Mouse (Mus musculus): ENCODE data around the gene Slc11a2.
A peak's percentile ranks its signal among the peaks of the same experiment; 100 is the strongest.
"Not testable (repeated sequence)": the region's sequence is repeated elsewhere in the genome, so short reads cannot be mapped to it uniquely, and the experiment has no call there.

Slc11a2 gene

GRCm38 (mm10) chr15:100401811-100402210 lies 23.1 kb downstream of the Slc11a2 start:
- no peak for DNase-seq

- no peak for DNase-seq
Observed at GRCm38 (mm10) chr15:100400592-100401250, 24.2 kb downstream of the Slc11a2 start.

GRCm38 (mm10) chr15:100395561-100395960 lies 29.3 kb downstream of the Slc11a2 start:
- no peak for DNase-seq

- DNase-seq = no peak
Observed at GRCm38 (mm10) chr15:100393016-100393415, 31.9 kb downstream of the Slc11a2 start.

DNA sequence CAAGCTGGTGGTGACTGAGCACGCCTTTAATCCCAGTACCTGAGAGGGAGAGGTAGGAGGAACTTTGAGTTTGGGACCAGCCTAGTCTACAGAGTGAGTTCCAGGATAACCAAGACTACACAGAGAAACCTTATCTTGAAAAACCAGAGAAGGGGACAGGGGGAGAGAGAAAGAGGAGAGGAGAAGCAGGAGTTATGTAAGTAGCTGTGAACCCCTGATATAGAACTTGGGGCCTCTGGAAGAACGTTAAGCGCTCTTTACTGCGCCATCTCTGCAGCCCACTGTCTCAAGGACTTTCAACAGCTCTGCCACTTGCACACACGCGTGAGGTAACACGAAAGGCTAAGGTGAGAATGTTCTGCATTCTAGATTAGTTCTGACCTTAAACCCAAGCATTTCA lies 33.3 kb downstream of the Slc11a2 start:
- no peak for DNase-seq

DNA sequence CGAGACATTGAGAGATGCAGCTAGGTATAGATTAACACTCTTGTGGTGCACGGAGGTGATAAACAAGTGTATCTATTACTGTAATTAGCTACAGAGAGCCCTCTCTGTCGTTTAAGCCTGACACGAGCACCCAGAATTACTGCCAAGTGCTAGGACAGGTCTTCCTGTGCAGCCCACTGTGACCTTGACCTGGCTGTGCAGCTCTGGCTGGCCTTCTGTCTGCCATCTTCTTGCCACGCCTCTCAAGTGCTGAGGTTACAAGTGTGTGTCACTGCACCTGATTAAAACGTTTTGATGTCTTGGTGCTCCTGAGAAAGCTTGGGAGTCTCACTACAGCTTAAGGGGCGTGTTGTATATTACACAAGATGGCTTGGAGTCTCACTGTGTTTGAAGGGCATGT lies 33.8 kb downstream of the Slc11a2 start:
- DNase-seq = no peak

- no peak for DNase-seq
Observed at GRCm38 (mm10) chr15:100388886-100389285, 36.0 kb downstream of the Slc11a2 start.

- DNase-seq = no peak
Observed at GRCm38 (mm10) chr15:100388224-100388835, 36.5 kb downstream of the Slc11a2 start.

DNA sequence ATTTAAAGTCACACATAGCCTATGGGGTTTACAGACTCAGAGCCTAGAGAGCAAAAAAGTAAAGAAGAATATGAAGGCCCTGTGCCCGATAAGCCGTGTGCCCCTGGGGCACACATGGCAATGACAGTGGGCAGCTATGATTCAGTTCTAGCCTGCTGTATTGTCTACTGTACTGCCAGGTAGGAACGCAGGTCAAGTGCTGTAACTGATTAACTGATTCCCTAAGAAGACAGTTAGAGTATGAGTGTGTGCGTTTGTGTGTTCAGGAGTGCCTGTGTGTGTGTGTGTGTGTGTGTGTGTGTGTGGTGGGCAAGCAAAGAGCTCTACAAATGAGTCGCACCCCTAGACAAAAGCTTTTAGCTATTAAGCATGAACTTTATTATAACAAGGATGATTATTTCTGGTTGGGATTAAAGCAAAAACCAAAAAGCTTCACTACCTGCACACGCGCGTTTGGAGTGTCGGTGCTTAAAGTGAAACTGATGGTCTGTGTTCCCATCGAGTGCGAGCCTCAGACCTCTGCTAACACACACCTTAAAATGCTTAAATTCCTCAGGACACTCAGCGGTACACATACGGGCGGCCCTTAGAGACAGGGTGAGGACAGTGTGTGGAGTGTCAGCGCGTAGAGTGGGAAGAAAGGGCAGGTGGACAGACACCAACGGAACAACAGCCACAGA lies 37.2 kb downstream of the Slc11a2 start:
- no peak for DNase-seq

- no peak for DNase-seq
Observed at GRCm38 (mm10) chr15:100385705-100386104, 39.2 kb downstream of the Slc11a2 start.

DNA sequence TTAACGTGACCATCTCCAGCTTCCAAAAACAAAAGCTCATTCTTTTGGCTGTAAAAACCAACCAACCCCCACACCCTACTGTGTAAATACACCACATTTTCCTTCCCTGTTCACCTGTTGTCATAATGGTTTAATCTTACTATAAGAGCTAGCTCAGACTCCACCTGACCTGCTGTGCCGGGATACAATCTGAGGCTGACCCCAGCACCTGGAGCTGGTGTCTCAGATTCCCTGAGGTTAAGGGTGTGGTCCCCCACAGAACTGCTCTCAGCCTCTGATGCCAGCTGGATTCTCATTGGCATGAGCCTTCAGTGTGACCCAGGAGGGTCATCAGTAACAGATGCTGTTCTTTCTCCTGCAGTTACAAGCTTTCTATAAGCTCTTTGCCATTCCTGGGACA lies 44.8 kb downstream of the Slc11a2 start:
- DNase-seq = no peak

- DNase-seq = no peak
Observed at GRCm38 (mm10) chr15:100379658-100380057, 45.2 kb downstream of the Slc11a2 start.

DNA sequence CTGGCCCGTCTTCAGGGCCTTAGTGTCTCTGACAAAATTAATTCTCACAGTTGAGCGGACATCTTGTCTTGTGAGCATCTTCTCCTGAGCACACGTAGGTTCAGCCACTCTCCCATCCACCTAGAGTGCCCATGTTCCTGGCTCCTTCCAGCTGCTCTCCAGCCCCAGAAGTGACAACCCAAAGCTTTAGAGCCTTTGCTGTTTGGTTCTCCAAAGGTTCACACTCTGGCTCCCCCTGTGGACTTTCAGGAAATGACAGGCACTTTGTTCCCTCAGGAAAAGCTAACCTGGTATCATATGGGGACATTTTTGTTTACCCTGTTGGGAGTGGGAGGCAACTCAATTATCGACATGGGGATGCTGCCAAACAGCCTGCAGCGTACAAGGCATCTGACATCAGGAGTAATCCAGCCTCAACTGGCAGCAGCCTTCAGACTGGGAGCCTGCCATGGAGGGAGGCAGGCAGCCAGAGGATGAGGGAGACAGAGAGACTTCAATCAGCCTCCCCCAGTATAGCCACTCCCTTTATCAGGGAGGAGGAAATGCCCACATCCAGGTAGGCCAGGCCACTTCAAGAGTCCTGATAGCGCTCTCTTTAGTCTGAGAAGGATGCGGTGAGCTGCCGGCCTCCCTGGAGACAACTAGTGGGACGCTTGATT lies 46.9 kb downstream of the Slc11a2 start:
- not testable (repeated sequence) for DNase-seq

DNA sequence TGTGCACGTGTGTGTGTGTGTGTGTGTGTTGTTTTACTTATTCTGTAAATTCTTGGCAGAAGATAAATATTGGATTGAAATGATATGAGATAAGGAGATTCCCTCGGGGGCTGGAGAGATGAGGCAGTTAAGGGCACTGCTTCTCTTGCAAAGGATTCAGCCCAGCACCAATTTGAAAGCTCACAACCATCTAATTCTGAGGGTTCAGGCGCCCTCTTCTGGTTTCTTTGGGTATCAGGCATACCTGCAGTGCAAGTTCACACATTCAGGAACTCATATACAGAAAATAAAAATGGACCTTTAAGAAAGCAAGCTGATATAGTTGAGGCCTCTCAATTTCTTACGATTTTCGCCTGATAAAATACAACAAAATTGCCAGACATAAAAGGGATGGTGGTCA lies 49.8 kb downstream of the Slc11a2 start:
- peak; percentile 66 for DNase-seq

GRCm38 (mm10) chr15:100367119-100367518 lies 57.8 kb downstream of the Slc11a2 start:
- DNase-seq = no peak

DNA sequence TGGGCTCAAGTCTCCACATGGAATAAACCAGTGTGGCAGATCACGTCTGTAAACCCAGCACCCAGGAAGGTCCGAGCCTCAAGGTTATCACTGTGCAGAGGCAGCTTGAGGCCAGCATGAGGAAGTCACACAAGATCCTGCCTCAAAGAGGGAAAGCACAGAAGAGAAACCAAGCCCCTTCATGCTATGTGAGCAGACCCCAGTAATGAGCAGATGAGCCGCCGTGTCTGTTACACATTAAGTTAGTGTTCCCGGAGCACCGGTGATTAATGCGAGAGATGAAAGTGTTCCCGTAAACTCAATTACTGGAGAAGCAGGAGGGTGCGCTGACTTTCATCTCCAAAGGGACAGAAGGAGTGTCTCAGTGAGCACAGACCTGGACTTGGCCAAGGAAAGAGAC lies 58.9 kb downstream of the Slc11a2 start:
- DNase-seq = not testable (repeated sequence)

DNA sequence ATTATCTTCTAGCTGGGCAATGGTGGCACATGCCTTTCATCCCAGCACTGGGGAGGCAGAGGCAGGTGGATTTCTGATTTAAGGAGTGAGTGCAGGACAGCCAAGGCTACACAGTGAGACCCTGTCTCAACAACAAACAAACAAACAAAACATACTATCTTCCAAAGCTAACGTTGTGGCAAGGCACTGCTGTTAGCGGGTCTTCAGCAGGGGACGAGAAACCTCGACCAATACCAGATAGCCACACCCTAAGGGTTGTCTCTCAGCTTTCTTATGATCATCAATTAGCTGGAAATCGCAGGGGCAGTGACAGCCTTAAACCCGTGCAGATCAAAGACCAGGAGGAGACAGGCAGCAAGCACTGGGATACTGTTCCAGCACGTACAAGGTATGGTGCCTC lies 60.6 kb downstream of the Slc11a2 start, which contains the start of gene Higd1c:
Higd1c (plus strand) TSS at position 301 of the 400 bp plus-strand sequence.
- no peak for DNase-seq

DNA sequence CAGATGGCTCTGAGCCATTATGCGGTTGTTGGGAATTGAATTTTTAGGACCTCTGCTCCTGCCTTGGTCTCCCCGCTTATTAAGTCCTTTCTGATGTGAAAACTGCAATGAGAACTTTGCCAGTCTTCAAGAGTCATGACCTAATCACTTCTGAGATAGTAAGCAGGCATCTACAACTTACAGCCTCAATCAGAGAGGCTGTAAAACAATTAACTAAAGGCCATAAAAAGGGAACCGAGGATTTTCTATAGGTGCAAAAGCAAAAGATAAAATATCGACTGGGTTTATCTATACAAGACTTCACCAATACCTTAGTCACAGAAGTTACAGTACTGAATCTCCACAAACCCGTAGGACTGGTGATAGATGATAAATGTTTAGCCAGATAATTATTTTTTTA lies 69.0 kb downstream of the Slc11a2 start:
- DNase-seq = no peak

GRCm38 (mm10) chr15:100353399-100353798 lies 71.5 kb downstream of the Slc11a2 start:
- not testable (repeated sequence) for DNase-seq

DNA sequence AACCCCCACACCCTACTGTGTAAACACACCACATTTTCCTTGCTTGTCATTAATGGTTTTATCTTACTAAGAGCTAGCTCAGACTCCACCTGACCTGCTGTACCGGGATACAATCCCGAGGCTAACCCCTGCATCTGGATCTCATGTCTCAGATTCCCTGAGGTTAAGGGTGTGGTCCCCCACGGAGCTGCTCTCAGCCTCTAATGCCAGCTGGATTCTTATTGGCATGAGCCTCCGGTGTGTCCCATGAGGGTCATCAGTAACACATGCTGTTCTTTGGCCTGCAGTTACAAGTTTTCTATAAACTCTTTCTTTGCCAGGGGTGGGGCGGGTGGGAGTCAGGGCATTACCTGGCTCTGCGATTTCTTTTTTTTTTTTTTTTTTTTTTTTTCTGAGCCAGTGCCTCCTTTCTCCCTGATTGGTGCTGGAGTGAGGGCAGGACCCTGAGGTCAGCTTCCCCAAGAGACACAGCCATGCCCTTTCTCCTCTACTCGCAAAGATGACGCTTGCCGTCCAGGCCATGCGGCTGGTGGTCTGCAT lies 72.1 kb downstream of the Slc11a2 start, which contains the start of the genes Methig1 and Mettl7a2:
Methig1 (plus strand) TSS at position 439 of the 540 bp plus-strand sequence.
Mettl7a2 (plus strand) TSS at position 490 of the 540 bp plus-strand sequence.
- DNase-seq = no peak

GRCm38 (mm10) chr15:100351501-100352060 lies 73.3 kb downstream of the Slc11a2 start:
- no peak for DNase-seq

DNA sequence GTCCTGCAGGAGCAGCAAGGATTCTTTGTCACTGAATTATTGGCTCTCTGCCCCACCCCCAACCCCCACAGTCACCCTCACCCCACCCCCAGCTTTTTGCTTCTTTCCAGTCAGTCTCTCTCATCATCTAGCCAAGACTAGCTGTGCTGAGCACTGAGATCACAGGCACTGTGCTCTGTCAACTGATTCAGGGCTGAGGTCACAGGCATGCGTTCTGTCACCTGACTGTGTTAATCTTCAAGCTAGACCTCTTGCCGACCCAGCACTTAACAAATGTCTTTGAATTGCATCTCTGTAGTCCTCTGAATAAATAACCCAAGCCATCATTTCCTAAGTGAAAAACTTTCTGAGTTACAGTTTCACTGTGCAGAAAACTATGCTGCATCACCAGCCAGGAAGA lies 75.4 kb downstream of the Slc11a2 start:
- no peak for DNase-seq

DNA sequence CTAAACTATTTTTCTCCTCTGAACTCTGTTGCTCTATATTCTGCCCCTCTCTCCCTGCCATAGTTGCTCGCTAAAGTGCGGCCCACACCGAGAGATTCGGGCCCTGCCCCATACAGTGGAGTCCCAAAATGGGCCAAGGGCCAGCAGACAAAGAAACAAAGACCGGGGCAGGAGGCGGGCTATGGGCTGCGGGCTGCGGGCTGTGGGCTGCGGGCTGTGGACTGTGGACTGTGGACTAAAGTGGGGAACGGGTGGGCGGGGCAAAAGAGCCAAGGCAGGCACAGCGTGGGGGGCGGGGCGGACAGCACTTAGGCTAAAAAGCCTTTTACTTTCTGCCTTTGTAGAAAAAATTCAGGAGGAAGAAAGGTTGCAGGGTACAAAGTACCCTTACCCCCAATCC lies 78.1 kb downstream of the Slc11a2 start:
- DNase-seq = no peak

Data from right cerebral cortex, postnatal 25 days (tissue).